Mouse (Mus musculus) megakaryocyte, embryonic 14.5 days (primary cell): ENCODE results near the gene Aff3.

Source experiments
- FLI1 ChIP-seq: IDR thresholded peaks from 2 replicates; pipeline ENCODE4 v1.6.1; 2012; ENCODE audit warnings: low read length, inconsistent platforms, mixed read lengths
- GATA1 ChIP-seq: IDR thresholded peaks from 3 replicates; pipeline ENCODE4 v1.6.1; 2012; ENCODE audit warnings: mixed read lengths, low read length, inconsistent platforms, borderline replicate concordance

DNA sequence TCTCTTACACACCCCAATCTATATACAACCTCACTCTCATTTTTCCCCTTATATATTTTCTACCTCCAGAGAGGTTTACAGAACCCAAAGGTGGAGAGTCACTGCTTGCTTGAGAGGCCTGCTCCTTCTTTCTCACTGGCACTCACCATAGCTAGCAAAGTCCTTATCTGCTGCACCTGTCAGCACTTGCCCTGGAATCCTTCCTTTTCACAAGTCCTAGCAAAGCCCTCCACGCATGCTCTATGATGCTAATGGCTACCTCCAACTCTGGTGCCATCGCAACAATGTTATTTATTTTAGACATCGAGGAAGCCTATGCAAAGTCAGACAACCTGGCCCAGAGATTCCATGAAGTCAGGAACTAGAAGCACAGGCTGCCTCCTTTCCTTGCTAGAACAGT lies 221.9 kb downstream of the Aff3 start:
- no peak for TF ChIP-seq GATA1
- TF ChIP-seq FLI1, result no peak
